Mouse (Mus musculus) cerebellum, adult 11 months (tissue): ENCODE measurements at regions not wholly inside any gene's neighbourhood (a gene's known extent, or its start where the extent isn't known, plus 50 kb on each side); places are given as distances from the start of the nearest gene placed in this dataset.

Source experiments
- DNase-seq: peaks from one replicate; pipeline ENCODE4 v3.0.0; 2022

DNA sequence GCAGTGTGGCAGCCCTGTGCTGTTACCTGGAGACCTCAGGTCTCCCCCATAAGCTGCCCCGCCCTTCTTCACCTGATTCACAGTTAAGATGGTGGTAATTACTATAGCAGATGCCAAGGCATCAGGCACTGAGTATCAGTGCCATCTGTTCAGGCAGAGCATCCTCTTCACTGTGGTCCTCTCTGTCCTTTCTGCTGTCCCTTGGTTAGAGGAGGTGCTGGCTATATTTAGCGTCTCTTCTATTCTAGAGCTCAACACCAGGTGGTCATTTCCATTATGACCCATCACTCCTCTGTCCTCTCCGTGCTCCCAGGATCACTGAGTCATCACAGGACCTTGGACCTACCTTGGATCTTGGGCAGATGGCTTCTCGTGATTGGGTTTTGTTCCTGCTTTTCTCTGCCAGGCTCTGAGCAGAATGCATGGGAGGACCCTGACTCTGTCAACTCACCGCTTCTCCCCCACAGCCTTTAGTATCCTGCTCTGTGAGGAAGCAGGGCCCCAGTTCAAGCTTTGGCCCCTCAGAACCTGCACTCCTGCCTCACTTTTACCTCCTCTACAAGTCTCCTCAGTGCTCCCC is 667.5 kb downstream of the Zfp706 start:
- DNase-seq, result peak; percentile 62

DNA sequence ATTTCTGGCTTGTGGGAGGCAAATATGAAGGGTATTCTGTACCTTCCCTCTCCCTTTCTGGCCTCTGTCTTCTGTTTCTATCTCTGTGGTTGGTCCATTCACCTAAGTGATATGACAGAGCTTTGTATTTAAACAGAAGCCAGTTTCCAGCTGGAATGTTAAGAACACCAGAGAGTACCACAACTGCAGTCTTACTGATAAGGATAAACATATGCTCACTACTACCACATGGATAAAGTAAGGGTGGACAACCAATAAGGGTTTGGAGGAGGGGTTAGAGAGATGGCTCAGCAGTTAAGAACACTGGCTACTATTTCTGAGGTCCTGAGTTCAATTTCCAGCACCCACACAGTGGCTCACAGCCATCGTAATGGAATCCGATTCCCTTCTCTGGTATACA is 668.8 kb downstream of the Zfp706 start:
- DNase-seq, result no peak

DNA sequence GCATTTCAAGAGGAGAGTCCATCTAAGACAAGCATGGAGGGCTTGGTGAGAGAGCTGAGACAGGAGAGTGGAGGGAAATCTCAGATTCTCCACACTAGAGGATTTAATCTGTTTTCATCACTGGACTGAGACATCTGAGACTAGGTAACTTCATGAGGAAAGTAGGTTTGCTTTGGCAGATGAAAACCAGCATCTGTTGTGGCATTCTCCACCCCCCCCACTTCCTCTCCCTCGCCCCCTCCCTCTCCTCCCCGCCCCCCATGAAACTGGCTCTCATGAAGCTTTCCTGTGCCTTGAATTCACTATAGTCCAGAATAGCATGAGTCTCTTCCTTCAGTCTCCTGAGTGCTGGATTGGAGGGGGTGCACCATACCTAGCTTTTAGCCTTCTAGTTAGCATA is 670.7 kb downstream of the Zfp706 start:
- DNase-seq, result no peak

DNA sequence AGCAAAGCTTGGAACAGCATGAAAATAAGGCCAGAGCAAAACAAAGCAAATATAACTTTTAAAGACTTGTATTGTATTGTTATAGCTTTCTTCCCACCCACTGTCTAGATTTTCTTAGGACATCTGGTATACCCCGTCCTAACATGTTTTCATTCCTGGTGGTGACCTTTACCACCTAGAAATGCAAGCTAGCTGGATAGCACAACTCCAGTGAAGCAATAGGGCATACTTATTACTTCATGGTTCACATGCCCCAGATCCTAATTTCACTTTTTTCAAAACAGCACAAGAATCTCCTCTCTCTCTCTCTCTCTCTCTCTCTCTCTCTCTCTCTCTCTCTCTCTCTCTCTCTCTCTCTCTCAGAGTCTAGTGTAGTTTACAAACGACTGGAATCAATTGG is 672.5 kb downstream of the Zfp706 start:
- DNase-seq, result no peak

DNA sequence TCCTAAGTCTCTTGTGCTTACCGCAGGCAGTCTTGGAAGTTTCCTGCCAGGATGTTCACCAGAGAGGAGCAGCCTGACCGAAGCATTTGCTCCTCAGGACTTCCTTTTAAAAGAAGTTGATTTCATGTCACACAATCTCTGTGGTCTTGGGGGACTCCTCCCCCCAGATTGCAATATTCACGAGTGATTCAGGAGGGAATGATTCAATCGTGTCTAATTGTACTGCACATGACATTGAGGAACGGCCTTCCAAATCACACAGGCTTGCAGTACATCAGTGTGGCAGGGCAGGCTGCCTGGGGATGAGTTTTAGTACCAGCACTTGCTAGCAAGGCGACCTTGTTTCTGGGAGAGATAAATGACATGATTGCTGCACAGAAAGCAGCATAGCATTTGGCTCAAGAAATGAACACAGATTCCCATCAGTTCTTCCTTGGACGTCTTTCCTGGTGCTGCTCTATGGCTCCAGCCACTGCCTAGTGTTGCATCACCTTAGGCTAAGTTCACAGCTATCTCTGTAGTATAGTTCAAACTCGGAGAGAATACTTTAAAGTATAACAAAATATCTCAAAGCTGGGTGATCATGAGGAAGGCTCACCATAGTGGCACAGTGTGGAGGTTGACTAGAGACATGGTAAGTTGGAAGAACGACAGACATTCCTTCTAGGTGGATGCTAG is 673.0 kb downstream of the Zfp706 start:
- no peak for DNase-seq

DNA sequence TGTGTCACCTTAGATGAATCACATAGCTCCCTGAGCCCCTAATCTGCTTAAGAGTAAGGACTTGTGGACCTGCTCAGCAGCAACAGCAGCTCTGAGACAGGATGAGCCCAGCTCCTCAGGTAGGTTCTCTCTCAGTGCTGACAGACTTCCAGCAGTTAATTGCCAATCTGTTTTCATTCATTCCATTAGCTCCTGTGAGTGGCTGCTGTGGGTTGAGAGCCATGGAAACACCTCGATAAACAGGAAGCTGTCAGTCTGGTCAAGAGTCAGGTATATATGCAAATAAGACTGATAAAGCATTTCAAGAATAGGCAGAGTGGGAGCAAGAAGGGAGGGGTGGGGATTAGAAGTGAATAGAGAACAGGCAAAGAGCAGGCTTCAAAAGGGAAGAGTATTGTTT is 673.7 kb downstream of the Zfp706 start:
- DNase-seq, result no peak

DNA sequence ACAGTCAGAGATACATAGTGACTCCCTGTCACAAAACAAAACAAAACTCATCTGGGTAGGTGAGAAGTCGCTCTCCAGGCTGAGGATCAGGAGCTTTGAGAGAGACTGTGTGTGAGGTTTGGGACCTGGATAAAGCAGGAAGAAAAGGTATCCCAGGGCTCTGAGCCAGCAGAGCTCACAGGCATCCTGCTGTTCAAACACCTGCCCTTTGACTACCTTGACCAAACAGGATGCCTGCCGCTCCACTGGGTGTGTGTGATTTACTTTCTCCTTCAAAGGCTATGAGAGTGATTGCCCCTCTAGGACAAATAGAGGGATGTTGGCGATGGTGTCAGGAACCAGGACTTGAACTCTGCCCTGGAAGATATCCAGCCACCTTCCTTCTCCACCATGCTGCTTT is 674.3 kb downstream of the Zfp706 start:
- peak; percentile 52 for DNase-seq
